Mouse (Mus musculus) limb, embryonic 11.5 days (tissue): Measurements from ENCODE around the gene Cnpy3. TPM values are rescaled to one million over a fixed set of nuclear protein-coding genes. Genes with fewer than 3 reads are reported as not detected.

Experiments
- polyA plus RNA-seq: library from polyadenylated mRNA; unstranded; fragments of >200 nt; fragmentation: Nextera tagmentation; extraction: Ambion mirVana; gene quantifications from 2 replicates; pipeline ENCODE4 v1.2.1, GENCODE M21; 2014

The Cnpy3 gene
- polyA plus RNA-seq, 1 experiment from 2014 or later = 49.1 TPM

Other genes starting within 250 kb of the Cnpy3 start
- 3.8 and 3.9 TPM in 2 replicates for gene Cul9, start 205.8 kb downstream of the Cnpy3 start, polyA plus RNA-seq
- gene Srf, start 196.0 kb downstream of the Cnpy3 start, polyA plus RNA-seq = 8.3 and 9.8 TPM in 2 replicates
- 50.3 and 60.4 TPM in 2 replicates for gene Ptk7, start 122.7 kb downstream of the Cnpy3 start, polyA plus RNA-seq
- gene Klc4, start 106.2 kb downstream of the Cnpy3 start, polyA plus RNA-seq = 23.8 and 25.7 TPM in 2 replicates
- 106 and 126 TPM in 2 replicates for gene Mrpl2, start 106.0 kb downstream of the Cnpy3 start, polyA plus RNA-seq
- gene Cul7, start 101.9 kb downstream of the Cnpy3 start, polyA plus RNA-seq = 34.6 and 36.3 TPM in 2 replicates
- gene Rrp36, start 77.9 kb downstream of the Cnpy3 start, polyA plus RNA-seq = 59.8 and 61.3 TPM in 2 replicates
- 153 and 160 TPM in 2 replicates for gene Mea1, start 73.4 kb downstream of the Cnpy3 start, polyA plus RNA-seq
- gene Klhdc3, start 71.3 kb downstream of the Cnpy3 start, polyA plus RNA-seq = 117 and 121 TPM in 2 replicates
- 122 and 135 TPM in 2 replicates for gene Ppp2r5d, start 47.1 kb downstream of the Cnpy3 start, polyA plus RNA-seq
- gene Pex6, start 40.8 kb downstream of the Cnpy3 start, polyA plus RNA-seq = 18.1 and 18.5 TPM in 2 replicates
- 0.35 TPM in 1 of 2 replicates, not detected in the other for gene Gnmt, start 23.0 kb downstream of the Cnpy3 start, polyA plus RNA-seq
- gene Ptcra, start 11.5 kb upstream of the Cnpy3 start, polyA plus RNA-seq = 0.48 and 0.91 TPM in 2 replicates
- 41.8 and 43.4 TPM in 2 replicates for gene 2310039H08Rik, start 20.4 kb upstream of the Cnpy3 start, polyA plus RNA-seq
- gene Rpl7l1, start 30.5 kb upstream of the Cnpy3 start, polyA plus RNA-seq = 195 and 196 TPM in 2 replicates
- 4.6 and 5.9 TPM in 2 replicates for gene Bicral, start 106.3 kb upstream of the Cnpy3 start, polyA plus RNA-seq
- gene Tbcc, start 138.5 kb upstream of the Cnpy3 start, polyA plus RNA-seq = 73.0 and 73.3 TPM in 2 replicates
- gene Prph2, start 158.2 kb upstream of the Cnpy3 start, polyA plus RNA-seq = not detected in 2 replicates